Comparison of ENCODE assay signal across 8 mouse cellular contexts in the genomic region with DNA sequence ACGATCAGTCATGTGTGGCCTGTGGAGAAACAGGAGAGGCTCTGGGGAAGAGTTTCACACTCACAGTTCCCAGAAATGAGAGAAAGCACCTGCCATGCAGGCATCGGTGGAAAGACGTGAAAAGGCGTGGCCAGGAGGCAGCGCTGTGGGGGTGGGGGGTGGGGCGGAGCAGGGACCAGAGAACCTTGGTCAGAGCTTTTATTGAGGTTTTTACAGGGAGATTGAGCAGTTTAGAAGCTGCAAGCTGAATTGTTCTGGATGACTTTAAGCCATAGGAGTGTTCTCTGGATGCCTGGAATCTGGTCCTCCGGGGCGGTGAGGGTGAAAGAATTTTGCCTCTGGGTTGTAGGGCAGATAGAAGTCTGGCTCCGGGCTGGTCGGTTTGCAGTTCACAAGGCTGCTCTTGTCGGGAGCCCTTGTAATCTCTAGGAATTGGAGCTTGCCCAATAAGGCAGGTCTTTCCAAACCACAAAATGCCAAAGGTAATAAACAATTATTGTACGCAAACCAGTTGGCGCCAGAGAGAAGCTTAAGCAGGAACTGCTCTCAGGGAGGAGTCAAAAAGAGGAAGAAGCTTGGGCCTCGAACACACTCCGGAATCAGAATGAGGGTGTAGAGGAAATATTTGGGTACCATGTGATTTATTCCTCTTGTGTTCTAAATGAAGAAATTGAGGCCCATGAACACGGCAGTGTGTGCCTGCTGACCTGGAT. TPM values are rescaled to one million over a fixed set of nuclear protein-coding genes. Genes with fewer than 3 reads are reported as not detected.
DNase-seq lines count a peak whose midpoint lies in the region; ATAC-seq lines count a peak whose summit lies in the region.

No protein-coding gene starts in this region.

- no peaks in the 10 kb centered on the region for H3K36me3 ChIP-seq in heart, embryonic 15.5 days
- H3K36me3 ChIP-seq in intestine, embryonic 14.5 days (ENCODE audit: control insufficient read depth, insufficient read depth, low read length): no peaks in the 10 kb centered on the region
- H3K36me3 ChIP-seq in midbrain, embryonic 14.5 days (ENCODE audit: control insufficient read depth, insufficient read depth, low read length): no peaks in the 10 kb centered on the region

- peak overlapping the region; percentile 35 for H3K4me2 ChIP-seq in heart, embryonic 15.5 days
- H3K4me2 ChIP-seq in intestine, embryonic 14.5 days (ENCODE audit: low read length): peak overlapping the region; percentile 36
- H3K4me2 ChIP-seq in midbrain, embryonic 14.5 days (ENCODE audit: low read length): 0 out of 2 replicates have a peak overlapping the region, but pooled peaks have one; percentile 8

- no peak for ATAC-seq in heart, embryonic 15.5 days (replicated peaks; ENCODE audit: insufficient number of reproducible peaks, insufficient read depth, low FRiP score, low read depth)
- ATAC-seq in intestine, embryonic 14.5 days (replicated peaks; ENCODE audit: low FRiP score, low TSS enrichment, low read depth): no peak
- ATAC-seq in midbrain, embryonic 14.5 days (ENCODE audit: low FRiP score, low TSS enrichment): no peak

- 25% methylated on average over 16 of the region's 16 CpGs for WGBS in heart, embryonic 15.5 days
- WGBS in intestine, embryonic 14.5 days: 24% methylated on average over 16 of the region's 16 CpGs
- 43% methylated on average over 16 of the region's 16 CpGs for whole genome bisulfite sequencing in midbrain, embryonic 14.5 days

- no peak for DNase-seq in heart, postnatal 36 days
- peak; percentile 65 for DNase-seq in NIH3T3 (ENCODE audit: low read depth)
- DNase-seq in intestine, embryonic 14.5 days (ENCODE audit: low spot score): no peak
- no peak for DNase-seq in midbrain, embryonic 14.5 days
- no peak for DNase-seq in layer of hippocampus, postnatal 10 days (ENCODE audit: low spot score in 2 of 2)
- DNase-seq in urinary bladder, postnatal 14 days (ENCODE audit: low spot score): no peak
- DNase-seq in kidney, postnatal 14 days: no peak

- no peak overlapping the region for H3K9ac ChIP-seq in heart, embryonic 15.5 days
- H3K9ac ChIP-seq in intestine, embryonic 14.5 days (ENCODE audit: low read length): no peak overlapping the region
- H3K9ac ChIP-seq in midbrain, embryonic 14.5 days (replicated peaks; ENCODE audit: low read length): no peak overlapping the region

- H3K27me3 ChIP-seq in heart, embryonic 15.5 days: no peaks in the 10 kb centered on the region
- H3K27me3 ChIP-seq in intestine, embryonic 14.5 days (replicated peaks; ENCODE audit: control insufficient read depth, insufficient read depth, low read length): no peaks in the 10 kb centered on the region
- no peaks in the 10 kb centered on the region for H3K27me3 ChIP-seq in midbrain, embryonic 14.5 days (ENCODE audit: control insufficient read depth, insufficient read depth, low read length)

- peaks cover 10% of the 10 kb centered on the region for H3K4me1 ChIP-seq in heart, embryonic 15.5 days (replicated peaks)
- H3K4me1 ChIP-seq in intestine, embryonic 14.5 days (replicated peaks; ENCODE audit: control insufficient read depth, insufficient read depth, low read length): peaks cover 3% of the 10 kb centered on the region
- H3K4me1 ChIP-seq in midbrain, embryonic 14.5 days (ENCODE audit: control insufficient read depth, insufficient read depth, low read length): no peaks in the 10 kb centered on the region

- intact Hi-C loops in heart, postnatal 36 days (cut with DNase I): loop anchor here (10.0 kb wide), 1 partner anchor 226 kb away; a partner anchor contains a TSS

- H3K9me3 ChIP-seq in heart, embryonic 15.5 days (replicated peaks): no peaks in the 10 kb centered on the region
- H3K9me3 ChIP-seq in intestine, embryonic 14.5 days (ENCODE audit: control insufficient read depth, low read length): no peaks in the 10 kb centered on the region
- H3K9me3 ChIP-seq in midbrain, embryonic 14.5 days (ENCODE audit: control insufficient read depth, low read length): no peaks in the 10 kb centered on the region

- peak overlapping the region; percentile 19; the same call in 1 of the 2 replicates for H3K4me3 ChIP-seq in heart, embryonic 15.5 days
- H3K4me3 ChIP-seq in intestine, embryonic 14.5 days (ENCODE audit: low read depth, low read length): no peak overlapping the region
- no peak overlapping the region for H3K4me3 ChIP-seq in midbrain, embryonic 14.5 days (replicated peaks; ENCODE audit: low read depth, low read length)

- H3K27ac ChIP-seq in heart, embryonic 15.5 days: no peak overlapping the region
- H3K27ac ChIP-seq in intestine, embryonic 14.5 days (ENCODE audit: low read depth): no peak overlapping the region
- no peak overlapping the region for H3K27ac ChIP-seq in midbrain, embryonic 14.5 days (replicated peaks; ENCODE audit: low read depth, low read length)

RNA-seq across cellular contexts. Expression of a gene that starts 11.1 kb away (rescaled TPM):
- 5.1 and 7.6 TPM in 2 replicates for polyA plus RNA-seq in heart, embryonic 15.5 days (2015; fragmentation: Nextera tagmentation; extraction: Ambion mirVana)
- total RNA-seq in heart, postnatal 36 days (2021): 10 to 100 TPM; 15.4 to 15.5 TPM
- 13.6 and 14.4 TPM in 2 replicates for polyA plus RNA-seq in intestine, embryonic 14.5 days (2014; fragmentation: Nextera tagmentation; extraction: Ambion mirVana)
- 1.7 and 2.8 TPM in 2 replicates for polyA plus RNA-seq in midbrain, embryonic 14.5 days (2014; fragmentation: Nextera tagmentation; extraction: Ambion mirVana)
- 10 to 100 TPM in 1 of 2 experiments, 1 to 10 TPM in 1; 9.7 to 10.8 TPM for total RNA-seq in layer of hippocampus, postnatal 10 days (2021)

RNA-seq across cellular contexts. Expression of a gene that starts 39.5 kb away (rescaled TPM):
- 0.09 and 0.28 TPM in 2 replicates for polyA plus RNA-seq in heart, embryonic 15.5 days (2015; fragmentation: Nextera tagmentation; extraction: Ambion mirVana)
- not detected for total RNA-seq in heart, postnatal 36 days (2021)
- polyA plus RNA-seq in intestine, embryonic 14.5 days (2014; fragmentation: Nextera tagmentation; extraction: Ambion mirVana): 0.08 and 0.20 TPM in 2 replicates
- 0.18 and 0.20 TPM in 2 replicates for polyA plus RNA-seq in midbrain, embryonic 14.5 days (2014; fragmentation: Nextera tagmentation; extraction: Ambion mirVana)
- total RNA-seq in layer of hippocampus, postnatal 10 days (2021): under 1 TPM; 0.18 to 0.39 TPM
